Mouse (Mus musculus): ENCODE measurements at regions not wholly inside any gene's neighbourhood (a gene's known extent, or its start where the extent isn't known, plus 50 kb on each side); places are given as distances from the start of the nearest gene placed in this dataset.
A peak's percentile ranks its signal among the peaks of the same experiment; 100 is the strongest.

- H3K4me3 ChIP-seq (replicated peaks; ENCODE audit: low read length) = no peak overlapping the region
- ATAC-seq (ENCODE audit: insufficient read depth, low FRiP score) = no peak
- no peak overlapping the region for H3K27ac ChIP-seq (ENCODE audit: low read length)
These were observed 725.0 kb downstream of the Mecom start for GRCm38 (mm10) chr3:29822622-29823370.

GRCm38 (mm10) chr3:29816964-29817363 is 730.8 kb downstream of the Mecom start:
- H3K4me2 ChIP-seq (ENCODE audit: low read depth, low read length) = no peak overlapping the region
- H3K36me3 ChIP-seq (ENCODE audit: control insufficient read depth, insufficient read depth, low read length) = no peaks in the 10 kb centered on the region
- H3K27me3 ChIP-seq (ENCODE audit: control insufficient read depth, insufficient read depth, low read length) = no peaks in the 10 kb centered on the region
- no peak overlapping the region for H3K9ac ChIP-seq (ENCODE audit: low read length)
- peaks cover 7% of the 10 kb centered on the region; the same call in 1 of the 2 replicates for H3K4me1 ChIP-seq (ENCODE audit: control insufficient read depth, insufficient read depth, low read length)
- no peak overlapping the region for H3K4me3 ChIP-seq (replicated peaks; ENCODE audit: low read length)
- 76% methylated on average over 4 of the region's 4 CpGs for WGBS
- no peak for ATAC-seq (ENCODE audit: insufficient read depth, low FRiP score)
- no peaks in the 10 kb centered on the region for H3K9me3 ChIP-seq (replicated peaks; ENCODE audit: control insufficient read depth, low read length)
- H3K27ac ChIP-seq (ENCODE audit: low read length) = no peak overlapping the region

More at GRCm38 (mm10) chr3:29822622-29823370, 725.0 kb downstream of the Mecom start:
- Histone ChIP-seq H3K4me2 (ENCODE audit: low read depth, low read length) (no peak overlapping the region), H3K9ac (ENCODE audit: low read length) (no peak overlapping the region), H3K9me3 (replicated peaks; ENCODE audit: control insufficient read depth, low read length) (no peaks in the 10 kb centered on the region), H3K4me1 (ENCODE audit: control insufficient read depth, insufficient read depth, low read length) (0 out of 2 replicates have a peak, but pooled peaks cover 5% of the 10 kb centered on the region), H3K27me3 (ENCODE audit: control insufficient read depth, insufficient read depth, low read length) (no peaks in the 10 kb centered on the region), H3K36me3 (ENCODE audit: control insufficient read depth, insufficient read depth, low read length) (no peaks in the 10 kb centered on the region)
- WGBS = 79% methylated on average over 10 of the region's 10 CpGs

GRCm38 (mm10) chr3:29813276-29813675 is 731.5 kb downstream of the Egfem1 start:
- peak overlapping the region; percentile 35 for H3K4me2 ChIP-seq (ENCODE audit: low read depth, low read length)
- 24% methylated on average over 7 of the region's 7 CpGs for WGBS
- H3K4me1 ChIP-seq (ENCODE audit: control insufficient read depth, insufficient read depth, low read length) = peaks cover 7% of the 10 kb centered on the region; the same call in 1 of the 2 replicates
- no peak overlapping the region for H3K9ac ChIP-seq (ENCODE audit: low read length)
- H3K36me3 ChIP-seq (ENCODE audit: control insufficient read depth, insufficient read depth, low read length) = no peaks in the 10 kb centered on the region
- ATAC-seq (ENCODE audit: insufficient read depth, low FRiP score) = no peak
- no peak overlapping the region for H3K4me3 ChIP-seq (replicated peaks; ENCODE audit: low read length)
- no peaks in the 10 kb centered on the region for H3K9me3 ChIP-seq (replicated peaks; ENCODE audit: control insufficient read depth, low read length)
- H3K27ac ChIP-seq (ENCODE audit: low read length) = no peak overlapping the region
- no peaks in the 10 kb centered on the region for H3K27me3 ChIP-seq (ENCODE audit: control insufficient read depth, insufficient read depth, low read length)

- Histone ChIP-seq H3K9me3 (replicated peaks; ENCODE audit: control insufficient read depth, low read length) (no peaks in the 10 kb centered on the region), H3K9ac (ENCODE audit: low read length) (no peak overlapping the region; the same call in 1 of the 2 replicates), H3K4me3 (replicated peaks; ENCODE audit: low read length) (no peak overlapping the region), H3K4me2 (ENCODE audit: low read depth, low read length) (no peak overlapping the region), H3K27me3 (ENCODE audit: control insufficient read depth, insufficient read depth, low read length) (no peaks in the 10 kb centered on the region), H3K27ac (ENCODE audit: low read length) (no peak overlapping the region), H3K36me3 (ENCODE audit: control insufficient read depth, insufficient read depth, low read length) (no peaks in the 10 kb centered on the region), H3K4me1 (ENCODE audit: control insufficient read depth, insufficient read depth, low read length) (peaks cover 7% of the 10 kb centered on the region; the same call in 1 of the 2 replicates)
- WGBS = 53% methylated on average over 14 of the region's 14 CpGs
- peak; percentile 44; the same call in 1 of the 2 replicates for ATAC-seq (ENCODE audit: insufficient read depth, low FRiP score)
These were observed 730.8 kb downstream of the Egfem1 start for GRCm38 (mm10) chr3:29812480-29813240.

GRCm38 (mm10) chr3:29806046-29806445 is 724.2 kb downstream of the Egfem1 start:
- Histone ChIP-seq H3K27ac (ENCODE audit: low read length) (no peak overlapping the region), H3K4me3 (replicated peaks; ENCODE audit: low read length) (no peak overlapping the region), H3K9ac (ENCODE audit: low read length) (no peak overlapping the region), H3K4me1 (ENCODE audit: control insufficient read depth, insufficient read depth, low read length) (0 out of 2 replicates have a peak, but pooled peaks cover 2% of the 10 kb centered on the region), H3K4me2 (ENCODE audit: low read depth, low read length) (no peak overlapping the region), H3K9me3 (replicated peaks; ENCODE audit: control insufficient read depth, low read length) (no peaks in the 10 kb centered on the region), H3K36me3 (ENCODE audit: control insufficient read depth, insufficient read depth, low read length) (no peaks in the 10 kb centered on the region), H3K27me3 (ENCODE audit: control insufficient read depth, insufficient read depth, low read length) (no peaks in the 10 kb centered on the region)
- 78% methylated on average over 2 of the region's 2 CpGs for WGBS
- no peak for ATAC-seq (ENCODE audit: insufficient read depth, low FRiP score)

GRCm38 (mm10) chr3:29803456-29803855 is 721.6 kb downstream of the Egfem1 start:
- no peaks in the 10 kb centered on the region for H3K36me3 ChIP-seq (ENCODE audit: control insufficient read depth, insufficient read depth, low read length)
- no peaks in the 10 kb centered on the region for H3K9me3 ChIP-seq (replicated peaks; ENCODE audit: control insufficient read depth, low read length)
- H3K27ac ChIP-seq (ENCODE audit: low read length) = peak overlapping the region; percentile 23; the same call in 1 of the 2 replicates
- 0 out of 2 replicates have a peak, but pooled peaks cover 2% of the 10 kb centered on the region for H3K4me1 ChIP-seq (ENCODE audit: control insufficient read depth, insufficient read depth, low read length)
- H3K4me3 ChIP-seq (replicated peaks; ENCODE audit: low read length) = no peak overlapping the region
- no peaks in the 10 kb centered on the region; the same call in 1 of the 2 replicates for H3K27me3 ChIP-seq (ENCODE audit: control insufficient read depth, insufficient read depth, low read length)
- WGBS = 36% methylated on average over 5 of the region's 5 CpGs
- no peak overlapping the region for H3K9ac ChIP-seq (ENCODE audit: low read length)
- no peak overlapping the region for H3K4me2 ChIP-seq (ENCODE audit: low read depth, low read length)
- no peak for ATAC-seq (ENCODE audit: insufficient read depth, low FRiP score)

GRCm38 (mm10) chr3:29801081-29801480 is 719.3 kb downstream of the Egfem1 start:
- H3K4me3 ChIP-seq (replicated peaks; ENCODE audit: low read length) = no peak overlapping the region
- H3K27ac ChIP-seq (ENCODE audit: low read length) = no peak overlapping the region
- no peaks in the 10 kb centered on the region for H3K9me3 ChIP-seq (replicated peaks; ENCODE audit: control insufficient read depth, low read length)
- H3K36me3 ChIP-seq (ENCODE audit: control insufficient read depth, insufficient read depth, low read length) = no peaks in the 10 kb centered on the region
- H3K4me1 ChIP-seq (ENCODE audit: control insufficient read depth, insufficient read depth, low read length) = 0 out of 2 replicates have a peak, but pooled peaks cover 2% of the 10 kb centered on the region
- H3K4me2 ChIP-seq (ENCODE audit: low read depth, low read length) = no peak overlapping the region
- no peak for ATAC-seq (ENCODE audit: insufficient read depth, low FRiP score)
- no peak overlapping the region for H3K9ac ChIP-seq (ENCODE audit: low read length)
- 53% methylated on average over 3 of the region's 3 CpGs for WGBS
- H3K27me3 ChIP-seq (ENCODE audit: control insufficient read depth, insufficient read depth, low read length) = no peaks in the 10 kb centered on the region; the same call in 1 of the 2 replicates

- H3K9ac ChIP-seq (ENCODE audit: low read length) = no peak overlapping the region
- no peaks in the 10 kb centered on the region for H3K36me3 ChIP-seq (ENCODE audit: control insufficient read depth, insufficient read depth, low read length)
- H3K4me1 ChIP-seq (ENCODE audit: control insufficient read depth, insufficient read depth, low read length) = no peaks in the 10 kb centered on the region
- 81% methylated on average over 3 of the region's 3 CpGs for WGBS
- no peak overlapping the region for H3K27ac ChIP-seq (ENCODE audit: low read length)
- no peak overlapping the region for H3K4me3 ChIP-seq (replicated peaks; ENCODE audit: low read length)
- no peak overlapping the region for H3K4me2 ChIP-seq (ENCODE audit: low read depth, low read length)
- no peaks in the 10 kb centered on the region for H3K9me3 ChIP-seq (replicated peaks; ENCODE audit: control insufficient read depth, low read length)
- no peak for ATAC-seq (ENCODE audit: insufficient read depth, low FRiP score)
- no peaks in the 10 kb centered on the region for H3K27me3 ChIP-seq (ENCODE audit: control insufficient read depth, insufficient read depth, low read length)
These were observed 692.5 kb downstream of the Egfem1 start for GRCm38 (mm10) chr3:29774365-29774764.

- Histone ChIP-seq H3K27me3 (ENCODE audit: control insufficient read depth, insufficient read depth, low read length) (no peaks in the 10 kb centered on the region), H3K4me2 (ENCODE audit: low read depth, low read length) (no peak overlapping the region), H3K9ac (ENCODE audit: low read length) (no peak overlapping the region), H3K9me3 (replicated peaks; ENCODE audit: control insufficient read depth, low read length) (no peaks in the 10 kb centered on the region), H3K27ac (ENCODE audit: low read length) (no peak overlapping the region), H3K4me3 (replicated peaks; ENCODE audit: low read length) (no peak overlapping the region), H3K36me3 (ENCODE audit: control insufficient read depth, insufficient read depth, low read length) (no peaks in the 10 kb centered on the region), H3K4me1 (ENCODE audit: control insufficient read depth, insufficient read depth, low read length) (no peaks in the 10 kb centered on the region)
- 66% methylated on average over 1 of the region's 1 CpGs for WGBS
- ATAC-seq (ENCODE audit: insufficient read depth, low FRiP score) = no peak
These were observed 689.4 kb downstream of the Egfem1 start for GRCm38 (mm10) chr3:29771194-29771593.
